Comparison of ENCODE assay signal across 9 mouse cellular contexts in genomic region chr17:12226551-12226950, GRCm38 (mm10).
DNase-seq lines count a peak whose midpoint lies in the region; ATAC-seq lines count a peak whose summit lies in the region.
"Had no signal": no experiment of that assay in that cellular context is flagged by ENCODE, and none has a peak within 500 bp of the region (broad histone marks: within the 10 kb centered on the region; RNA-seq: fewer than 3 reads in every experiment).

No protein-coding gene starts in this region.

- no peak overlapping the region for H3K4me2 ChIP-seq in forebrain, embryonic 12.5 days
- H3K4me2 ChIP-seq: neural tube, embryonic 12.5 days had no signal

- H3K4me3 ChIP-seq in forebrain, embryonic 12.5 days (replicated peaks) = no peak overlapping the region
- no peak overlapping the region for H3K4me3 ChIP-seq in forebrain, embryonic 10.5 days
- H3K4me3 ChIP-seq: neural tube, embryonic 12.5 days had no signal

- H3K27ac ChIP-seq in forebrain, embryonic 12.5 days = no peak overlapping the region
- H3K27ac ChIP-seq in forebrain, embryonic 10.5 days = no peak overlapping the region
- H3K27ac ChIP-seq: neural tube, embryonic 12.5 days had no signal

- H3K9me3 ChIP-seq in forebrain, embryonic 12.5 days = no peaks in the 10 kb centered on the region
- no peaks in the 10 kb centered on the region for H3K9me3 ChIP-seq in forebrain, embryonic 10.5 days
- H3K9me3 ChIP-seq: neural tube, embryonic 12.5 days had no signal

- H3K36me3 ChIP-seq in forebrain, embryonic 12.5 days (replicated peaks) = peaks cover 59% of the 10 kb centered on the region
- peaks cover 76% of the 10 kb centered on the region for H3K36me3 ChIP-seq in forebrain, embryonic 10.5 days (replicated peaks)

- DNase-seq in forebrain, embryonic 10.5 days (ENCODE audit: extremely low spot score, low spot score) = no peak
- peak; percentile 23 for DNase-seq in urinary bladder, postnatal 25 days (ENCODE audit: low spot score)
- no peak for DNase-seq in urinary bladder, postnatal 10 days (ENCODE audit: low spot score)
- peak; percentile 39 for DNase-seq in kidney, adult 9 months
- DNase-seq in spleen, adult 18-20 months = no peak
- DNase-seq in layer of hippocampus, adult 11-12 months (ENCODE audit: low spot score) = no peak

- 69% methylated on average over 12 of the region's 12 CpGs for WGBS in forebrain, embryonic 12.5 days
- WGBS in forebrain, embryonic 10.5 days = 67% methylated on average over 12 of the region's 12 CpGs

- no peak; the same call in 1 of the 2 replicates for ATAC-seq in forebrain, embryonic 12.5 days (ENCODE audit: low FRiP score)
- 0 out of 2 replicates have a peak, but pooled peaks have one; percentile 19 for ATAC-seq in megakaryocyte, adult 5-6 weeks (ENCODE audit: poor library complexity, severe bottlenecking)

- H3K9ac ChIP-seq in forebrain, embryonic 12.5 days = peak overlapping the region; percentile 25; the same call in 1 of the 2 replicates
- H3K9ac ChIP-seq: neural tube, embryonic 12.5 days had no signal

- peaks cover 3% of the 10 kb centered on the region; the same call in 1 of the 2 replicates for H3K4me1 ChIP-seq in forebrain, embryonic 12.5 days
- 0 out of 2 replicates have a peak, but pooled peaks cover 5% of the 10 kb centered on the region for H3K4me1 ChIP-seq in forebrain, embryonic 10.5 days
- H3K4me1 ChIP-seq: neural tube, embryonic 12.5 days had no signal

- no peaks in the 10 kb centered on the region for H3K27me3 ChIP-seq in forebrain, embryonic 12.5 days
- no peaks in the 10 kb centered on the region for H3K27me3 ChIP-seq in forebrain, embryonic 10.5 days (ENCODE audit: poor library complexity, severe bottlenecking)
- H3K27me3 ChIP-seq: neural tube, embryonic 12.5 days had no signal

Comparison
In these comparisons a context has a peak if more than half of its experiments do, and no peak if none do; other contexts are left out.
1. DNase-seq: peak in urinary bladder, postnatal 25 days (single experiment) and kidney, adult 9 months (single experiment); none in forebrain, embryonic 10.5 days (single experiment), urinary bladder, postnatal 10 days (single experiment), spleen, adult 18-20 months (0 of 2) and layer of hippocampus, adult 11-12 months (single experiment).